Mouse (Mus musculus) intestine, embryonic 14.5 days (tissue): ENCODE data around the gene Prkch. TPM values are rescaled to one million over a fixed set of nuclear protein-coding genes. Genes with fewer than 3 reads are reported as not detected.
A peak's percentile ranks its signal among the peaks of the same experiment; 100 is the strongest.

Source experiments
- ATAC-seq: fragments of 200-750 bp; cut with Nextera tagmentation; replicated peaks from 2 replicates; pipeline ENCODE4 v1.8.0; 2017; ENCODE audit warnings: low read depth, moderate number of reproducible peaks, moderate TSS enrichment, moderate library complexity; ENCODE audit not compliant: low FRiP score, low TSS enrichment
- DNase-seq: peaks from one replicate; pipeline ENCODE4 v3.0.0-alpha.2; 2018; ENCODE audit warnings: low spot score
- H3K27ac ChIP-seq: fragments of 300-500 bp; sonication (generic); 2 replicates; pipeline ENCODE4 v1.5.1; 2014; ENCODE audit warnings: low read depth, mild to moderate bottlenecking, control low read depth
- H3K27me3 ChIP-seq: fragments of 300-500 bp; sonication (generic); replicated peaks from 2 replicates; pipeline ENCODE4 v1.6.1; 2014; ENCODE audit warnings: low read length, control low read depth; ENCODE audit not compliant: control insufficient read depth, insufficient read depth
- H3K36me3 ChIP-seq: fragments of 300-500 bp; sonication (generic); 2 replicates; pipeline ENCODE4 v1.6.1; 2014; ENCODE audit warnings: low read length, control low read depth; ENCODE audit not compliant: control insufficient read depth, insufficient read depth
- H3K4me1 ChIP-seq: fragments of 300-500 bp; sonication (generic); replicated peaks from 2 replicates; pipeline ENCODE4 v1.6.1; 2014; ENCODE audit warnings: low read length, control low read depth, mixed read lengths; ENCODE audit not compliant: control insufficient read depth, insufficient read depth
- H3K4me2 ChIP-seq: fragments of 300-500 bp; sonication (generic); 2 replicates; pipeline ENCODE4 v1.6.1; 2014; ENCODE audit warnings: low read length
- H3K4me3 ChIP-seq: fragments of 300-500 bp; sonication (generic); 2 replicates; pipeline ENCODE4 v1.5.1; 2014; ENCODE audit warnings: low read depth, low read length, control low read depth, mixed read lengths
- H3K9ac ChIP-seq: fragments of 300-500 bp; sonication (generic); 2 replicates; pipeline ENCODE4 v1.6.1; 2014; ENCODE audit warnings: mild to moderate bottlenecking, low read length
- H3K9me3 ChIP-seq: fragments of 300-500 bp; sonication (generic); 2 replicates; pipeline ENCODE4 v1.6.1; 2016; ENCODE audit warnings: low read length, control low read depth; ENCODE audit not compliant: control insufficient read depth
- WGBS: fragments of 180-500 bp; shearing (Covaris S2); extraction: QIAGEN DNeasy Blood & Tissue Kit; methylation state at CpG from one replicate; pipeline ENCODE4 v1.1.7; 2014; 5-methylcytosine and 5-hydroxymethylcytosine counted together
- polyA plus RNA-seq: library from polyadenylated mRNA; unstranded; fragments of >200 nt; fragmentation: Nextera tagmentation; extraction: Ambion mirVana; gene quantifications from 2 replicates; pipeline ENCODE4 v1.2.1, GENCODE M21; 2014

Gene Prkch
- polyA plus RNA-seq, 1 experiment from 2014 or later = 8.0 TPM

- Histone ChIP-seq H3K9me3 (no peaks in the 10 kb centered on the region), H3K36me3 (no peaks in the 10 kb centered on the region), H3K9ac (no peak overlapping the region), H3K27ac (no peak overlapping the region), H3K27me3 (no peaks in the 10 kb centered on the region), H3K4me2 (no peak overlapping the region), H3K4me3 (no peak overlapping the region), H3K4me1 (peaks cover 16% of the 10 kb centered on the region)
- ATAC-seq = no peak
- 58% methylated on average over 5 of the region's 5 CpGs for WGBS
- no peak for DNase-seq
These were observed 221.4 kb downstream of the Prkch start for GRCm38 (mm10) chr12:73806003-73806402.

- 82% methylated on average over 2 of the region's 2 CpGs for WGBS
- Histone ChIP-seq H3K36me3 (no peaks in the 10 kb centered on the region), H3K9me3 (no peaks in the 10 kb centered on the region), H3K4me1 (peaks cover 25% of the 10 kb centered on the region), H3K27ac (no peak overlapping the region), H3K4me3 (no peak overlapping the region), H3K9ac (no peak overlapping the region), H3K4me2 (no peak overlapping the region), H3K27me3 (no peaks in the 10 kb centered on the region)
- ATAC-seq (no peak), DNase-seq (no peak)
These were observed 222.6 kb downstream of the Prkch start for GRCm38 (mm10) chr12:73807228-73807627.

- no peak overlapping the region for H3K9ac ChIP-seq
- peak overlapping the region; percentile 9; the same call in 1 of the 2 replicates for H3K4me2 ChIP-seq
- H3K27ac ChIP-seq = peak overlapping the region; percentile 80
- DNase-seq = peak; percentile 77
- 23% methylated on average over 13 of the region's 13 CpGs for WGBS
- H3K9me3 ChIP-seq = no peaks in the 10 kb centered on the region
- ATAC-seq = peak; percentile 84
- H3K36me3 ChIP-seq = no peaks in the 10 kb centered on the region
- H3K4me3 ChIP-seq = no peak overlapping the region
- no peaks in the 10 kb centered on the region for H3K27me3 ChIP-seq
- H3K4me1 ChIP-seq = peaks cover 35% of the 10 kb centered on the region
These were observed 225.6 kb downstream of the Prkch start for GRCm38 (mm10) chr12:73810041-73810795.

- Histone ChIP-seq H3K27ac (peak overlapping the region; percentile 80; the same call in 1 of the 2 replicates), H3K4me3 (no peak overlapping the region)
- 60% methylated on average over 5 of the region's 5 CpGs for WGBS
These were observed 226.3 kb downstream of the Prkch start for GRCm38 (mm10) chr12:73810903-73811302.

GRCm38 (mm10) chr12:73812198-73812597, 227.6 kb downstream of the Prkch start:
- no peaks in the 10 kb centered on the region for H3K9me3 ChIP-seq
- DNase-seq = no peak
- no peak for ATAC-seq
- H3K4me1 ChIP-seq = peaks cover 35% of the 10 kb centered on the region
- no peak overlapping the region for H3K4me2 ChIP-seq
- no peaks in the 10 kb centered on the region for H3K36me3 ChIP-seq
- 76% methylated on average over 6 of the region's 6 CpGs for WGBS
- no peaks in the 10 kb centered on the region for H3K27me3 ChIP-seq
- no peak overlapping the region for H3K27ac ChIP-seq
- no peak overlapping the region for H3K4me3 ChIP-seq
- no peak overlapping the region for H3K9ac ChIP-seq

More at GRCm38 (mm10) chr12:73810903-73811302, 226.3 kb downstream of the Prkch start:
- peaks cover 35% of the 10 kb centered on the region for H3K4me1 ChIP-seq
- no peak overlapping the region for H3K9ac ChIP-seq
- H3K36me3 ChIP-seq = no peaks in the 10 kb centered on the region
- no peak for ATAC-seq
- no peaks in the 10 kb centered on the region for H3K27me3 ChIP-seq
- no peaks in the 10 kb centered on the region for H3K9me3 ChIP-seq
- H3K4me2 ChIP-seq = no peak overlapping the region
- no peak for DNase-seq

- peaks cover 35% of the 10 kb centered on the region for H3K4me1 ChIP-seq
- no peak overlapping the region for H3K4me3 ChIP-seq
- no peak overlapping the region for H3K4me2 ChIP-seq
- no peaks in the 10 kb centered on the region for H3K36me3 ChIP-seq
- 52% methylated on average over 11 of the region's 11 CpGs for WGBS
- H3K9me3 ChIP-seq = no peaks in the 10 kb centered on the region
- ATAC-seq = 0 out of 2 replicates have a peak, but pooled peaks have one; percentile 34
- H3K27ac ChIP-seq = peak overlapping the region; percentile 55; the same call in 1 of the 2 replicates
- no peak overlapping the region for H3K9ac ChIP-seq
- no peak for DNase-seq
- H3K27me3 ChIP-seq = no peaks in the 10 kb centered on the region
These were observed 228.7 kb downstream of the Prkch start for GRCm38 (mm10) chr12:73813016-73813900.

- H3K27ac ChIP-seq = no peak overlapping the region
- no peaks in the 10 kb centered on the region for H3K36me3 ChIP-seq
- no peak overlapping the region for H3K9ac ChIP-seq
- no peak for ATAC-seq
- peaks cover 35% of the 10 kb centered on the region for H3K4me1 ChIP-seq
- WGBS = 83% methylated on average over 5 of the region's 5 CpGs
- DNase-seq = no peak
- no peaks in the 10 kb centered on the region for H3K27me3 ChIP-seq
- no peaks in the 10 kb centered on the region for H3K9me3 ChIP-seq
- H3K4me2 ChIP-seq = no peak overlapping the region
- no peak overlapping the region for H3K4me3 ChIP-seq
These were observed 229.6 kb downstream of the Prkch start for GRCm38 (mm10) chr12:73814056-73814735.

- DNase-seq (no peak), ATAC-seq (no peak)
- H3K9ac ChIP-seq = no peak overlapping the region
- no peaks in the 10 kb centered on the region for H3K9me3 ChIP-seq
- H3K4me3 ChIP-seq = no peak overlapping the region
- H3K36me3 ChIP-seq = no peaks in the 10 kb centered on the region
- no peak overlapping the region for H3K27ac ChIP-seq
- H3K27me3 ChIP-seq = no peaks in the 10 kb centered on the region
- 90% methylated on average over 2 of the region's 2 CpGs for WGBS
- peaks cover 32% of the 10 kb centered on the region for H3K4me1 ChIP-seq
- no peak overlapping the region for H3K4me2 ChIP-seq
These were observed 230.3 kb downstream of the Prkch start for GRCm38 (mm10) chr12:73814897-73815296.
